Mouse (Mus musculus): ENCODE results near the gene Fancc.

GRCm38 (mm10) chr13:63239301-63239804, 257.7 kb downstream of the Fancc start:
- no peak for TF ChIP-seq CTCF (IDR thresholded peaks at IDR 0.05; ENCODE audit: borderline replicate concordance, insufficient read depth, low read depth, low read length)
- no peak for TF ChIP-seq POLR2A (IDR thresholded peaks at IDR 0.05; ENCODE audit: borderline replicate concordance, insufficient read depth, low read length)
